8 mouse cellular contexts compared by ENCODE assay signal in the genomic region with DNA sequence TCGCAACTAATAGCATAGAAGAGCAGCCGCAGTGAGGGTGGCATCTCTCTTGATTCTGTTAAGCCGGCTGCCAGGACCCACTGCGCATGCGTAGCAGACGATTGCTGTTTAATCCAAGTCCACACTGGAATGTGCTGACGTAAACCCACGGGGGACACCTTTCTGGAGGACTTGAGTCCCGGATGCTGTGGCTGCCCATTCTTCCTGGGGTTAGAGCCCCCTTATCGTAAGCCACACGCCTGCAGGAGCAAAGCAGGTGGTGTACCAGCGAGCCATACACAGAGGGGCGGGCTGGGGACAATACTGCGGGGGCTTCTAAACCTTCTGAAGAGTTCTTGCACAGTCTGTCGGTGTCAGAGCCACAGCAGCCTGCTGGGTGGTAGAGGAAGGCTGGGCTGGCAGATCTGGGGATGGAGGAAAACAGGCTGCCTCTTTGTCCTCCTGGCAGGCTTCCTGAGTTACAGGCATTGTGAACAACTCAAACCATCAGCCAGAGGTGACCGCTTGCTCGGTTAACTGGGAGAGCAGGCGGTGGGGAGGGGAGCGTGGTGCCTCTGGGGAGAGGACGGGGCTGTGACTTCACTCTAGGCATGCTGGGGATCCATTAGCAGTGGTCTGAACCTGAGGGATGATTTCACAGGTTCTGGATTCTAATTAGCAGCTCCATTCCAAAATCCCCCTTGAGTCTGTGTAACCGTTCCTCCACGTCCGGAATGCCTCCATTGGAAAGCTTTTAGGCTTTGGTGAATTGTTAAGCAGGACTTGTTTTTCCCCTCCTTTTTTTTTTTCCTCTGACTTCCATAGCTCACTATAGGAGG.
A peak's percentile ranks its signal among the peaks of the same experiment; 100 is the strongest.
DNase-seq lines count a peak whose midpoint lies in the region; ATAC-seq lines count a peak whose summit lies in the region.

No protein-coding gene starts in this region.

- peak; percentile 92 for DNase-seq in R1 (ENCODE audit: low read depth, low spot score)
- peak; percentile 95 to 97 for DNase-seq in cerebellum, postnatal 14 days
- DNase-seq in frontal cortex, postnatal 36 days (ENCODE audit: low spot score in 2 of 2), result peak; percentile 92 to 95
- DNase-seq in hindbrain, embryonic 14.5 days (ENCODE audit: low spot score), result peak; percentile 98
- DNase-seq in layer of hippocampus, postnatal 36 days, result peak; percentile 89 to 91
- DNase-seq in lung, postnatal 14 days, result peak; percentile 87
- DNase-seq in retina, embryonic 14.5 days (ENCODE audit: low spot score), result peak; percentile 95
- peak; percentile 79 for DNase-seq in thymus, postnatal 25 days

- 5% methylated on average over 23 of the region's 23 CpGs for WGBS in hindbrain, embryonic 14.5 days

- peak overlapping the region; percentile 63 for H3K4me2 ChIP-seq in hindbrain, embryonic 14.5 days (replicated peaks)

- peak; percentile 87 for ATAC-seq in hindbrain, embryonic 14.5 days (ENCODE audit: low FRiP score)

- H3K27ac ChIP-seq in hindbrain, embryonic 14.5 days, result peak overlapping the region; percentile 95

- H3K27me3 ChIP-seq in hindbrain, embryonic 14.5 days (ENCODE audit: control insufficient read depth, insufficient read depth, low read length), result no peaks in the 10 kb centered on the region

- peaks cover 20% of the 10 kb centered on the region for H3K4me1 ChIP-seq in hindbrain, embryonic 14.5 days (replicated peaks; ENCODE audit: control insufficient read depth, insufficient read depth, low read length)

- no peaks in the 10 kb centered on the region for H3K36me3 ChIP-seq in hindbrain, embryonic 14.5 days (replicated peaks; ENCODE audit: control insufficient read depth, insufficient read depth)

- H3K9ac ChIP-seq in hindbrain, embryonic 14.5 days, result peak overlapping the region; percentile 58

- H3K4me3 ChIP-seq in hindbrain, embryonic 14.5 days (replicated peaks; ENCODE audit: low read length), result peak overlapping the region; percentile 29

- H3K9me3 ChIP-seq in hindbrain, embryonic 14.5 days (ENCODE audit: control insufficient read depth, low read length), result no peaks in the 10 kb centered on the region

Comparison
In these comparisons a context has a peak if more than half of its experiments do, and no peak if none do; other contexts are left out.
1. Peak in every context shown above with its lines: DNase-seq, ATAC-seq, H3K4me3 ChIP-seq and H3K27ac ChIP-seq.